Mouse (Mus musculus) CH12.LX (cell line): Measurements from ENCODE around the gene Scgb1b30. TPM values are rescaled to one million over a fixed set of nuclear protein-coding genes. Genes with fewer than 3 reads are reported as not detected.

ENCODE experiments used
- DNase-seq: peaks from one replicate; pipeline ENCODE4 v3.0.0-alpha.2; 2013; ENCODE audit errors: extremely low read depth
- H3K27ac ChIP-seq: 2 replicates; pipeline ENCODE4 v1.5.1; 2012; ENCODE audit warnings: low read depth, mild to moderate bottlenecking, control low read depth, moderate library complexity; ENCODE audit not compliant: insufficient read depth
- H3K27me3 ChIP-seq: replicated peaks from 2 replicates; pipeline ENCODE3; 2012; ENCODE audit warnings: inconsistent platforms
- H3K36me3 ChIP-seq, 2 experiments: replicated peaks in 1 of 2; 2 replicates each; pipeline versions ENCODE3 to v1.6.1; 2012; ENCODE audit warnings: inconsistent platforms in 1 of 2, low read length in 1 of 2, mild to moderate bottlenecking in 1 of 2, mixed read lengths in 1 of 2, moderate library complexity in 1 of 2; ENCODE audit not compliant: control insufficient read depth in 1 of 2, insufficient read depth in 1 of 2
- H3K4me1 ChIP-seq, 2 experiments: 2 replicates each; pipeline ENCODE4 v1.6.1; 2012; ENCODE audit warnings: inconsistent platforms in 1 of 2, moderate library complexity in 1 of 2; ENCODE audit not compliant: insufficient read depth in 2 of 2, control insufficient read depth in 1 of 2
- H3K4me2 ChIP-seq: 2 replicates; pipeline ENCODE4 v1.6.1; 2012; ENCODE audit warnings: low read depth, mild to moderate bottlenecking, control low read depth; ENCODE audit not compliant: poor library complexity, insufficient read depth, severe bottlenecking
- H3K4me3 ChIP-seq, 3 experiments: fragments of 150-350 bp in 1 of 3; sonication (generic) in 1 of 3; replicated peaks in 1 of 3; 2 replicates each; pipeline versions ENCODE3 to v1.5.1; 2011 to 2012; ENCODE audit warnings: low read depth in 2 of 3, low read length in 2 of 3, mild to moderate bottlenecking in 2 of 3, moderate library complexity in 2 of 3, control low read depth in 1 of 3, improper control_type of control experiment in 1 of 3, inconsistent platforms in 1 of 3, mixed read lengths in 1 of 3; ENCODE audit not compliant: poor library complexity in 1 of 3
- H3K79me2 ChIP-seq: replicated peaks from 2 replicates; pipeline ENCODE4 v1.6.1; 2012; ENCODE audit warnings: mild to moderate bottlenecking, moderate library complexity; ENCODE audit not compliant: control insufficient read depth, poor library complexity, insufficient read depth, severe bottlenecking; ENCODE audit errors: extremely low read depth
- H3K9ac ChIP-seq: 2 replicates; pipeline ENCODE4 v1.6.1; 2012; ENCODE audit warnings: low read depth, mild to moderate bottlenecking, control low read depth, moderate library complexity; ENCODE audit not compliant: insufficient read depth
- H3K9me3 ChIP-seq: replicated peaks from 2 replicates; pipeline ENCODE3; 2012; ENCODE audit warnings: low read length, inconsistent platforms, mixed read lengths
- BHLHE40 ChIP-seq: IDR thresholded peaks from 2 replicates; pipeline ENCODE4 v1.6.1; 2011; ENCODE audit warnings: mild to moderate bottlenecking, low read depth, low read length, improper control_type of control experiment
- CHD1 ChIP-seq: IDR thresholded peaks from 2 replicates; pipeline ENCODE4 v1.6.1; 2012; ENCODE audit warnings: low read depth, low read length, improper control_type of control experiment, inconsistent platforms
- CHD2 ChIP-seq: IDR thresholded peaks from 2 replicates; pipeline ENCODE4 v1.6.1; 2011; ENCODE audit warnings: low read length, improper control_type of control experiment
- ELF1 ChIP-seq: IDR thresholded peaks from 2 replicates; pipeline ENCODE4 v1.6.1; 2014; ENCODE audit warnings: low read depth, mild to moderate bottlenecking, inconsistent platforms, low read length, improper control_type of control experiment
- GABPA ChIP-seq: IDR thresholded peaks from 2 replicates; pipeline ENCODE4 v1.6.1; 2012; ENCODE audit warnings: low read depth, low read length, improper control_type of control experiment, inconsistent platforms; ENCODE audit not compliant: insufficient replicate concordance
- MAFK ChIP-seq: IDR thresholded peaks from 2 replicates; pipeline ENCODE4 v1.6.1; 2011; ENCODE audit warnings: low read length, improper control_type of control experiment; ENCODE audit not compliant: insufficient replicate concordance
- MEF2A ChIP-seq: IDR thresholded peaks from 2 replicates; pipeline ENCODE4 v1.6.1; 2014; ENCODE audit warnings: low read depth, mild to moderate bottlenecking, inconsistent platforms, low read length, improper control_type of control experiment, borderline replicate concordance
- MXI1 ChIP-seq: IDR thresholded peaks from 2 replicates; pipeline ENCODE4 v1.6.1; 2011; ENCODE audit warnings: mild to moderate bottlenecking, low read depth, low read length, improper control_type of control experiment
- POLR2AphosphoS2 ChIP-seq: IDR thresholded peaks from 2 replicates; pipeline ENCODE4 v1.6.1; 2011; ENCODE audit warnings: low read depth, low read length, improper control_type of control experiment
- RAD21 ChIP-seq: IDR thresholded peaks from 2 replicates; pipeline ENCODE4 v1.6.1; 2011; ENCODE audit warnings: low read depth, mild to moderate bottlenecking, low read length, improper control_type of control experiment, moderate library complexity
- TBP ChIP-seq: conservative IDR thresholded peaks from 2 replicates; pipeline ENCODE4 v1.6.1; 2011; ENCODE audit warnings: low read depth, low read length, improper control_type of control experiment
- UBTF ChIP-seq: IDR thresholded peaks from 2 replicates; pipeline ENCODE4 v1.6.1; 2012; ENCODE audit warnings: low read depth, mild to moderate bottlenecking, inconsistent platforms, low read length, improper control_type of control experiment, moderate library complexity
- USF2 ChIP-seq: conservative IDR thresholded peaks from 2 replicates; pipeline ENCODE4 v1.6.1; 2011; ENCODE audit warnings: low read depth, low read length, improper control_type of control experiment
- dilution Hi-C: fragments of 300-500 bp; cut with MboI; formaldehyde crosslinking; loops from 2 replicates; pipeline ENCODE4 v1.14.3; 2020; ENCODE audit warnings: low sequenced_read_pairs; ENCODE audit not compliant: extremely low pct_unique_long_range_greater_than_20kb, extremely low pct_ligation_motif_present
- in situ Hi-C: fragments of 300-500 bp; cut with MboI; formaldehyde crosslinking; loops from 3 replicates; pipeline ENCODE4 v1.14.3; 2019; ENCODE audit warnings: low sequenced_read_pairs, low pct_ligation_motif_present, low pct_unique_long_range_greater_than_20kb, mixed read lengths
- polyA plus RNA-seq: library from polyadenylated mRNA; unstranded; fragments of >175 nt; gene quantifications from 2 replicates; pipeline ENCODE4 v1.2.1, GENCODE M21; 2012; ENCODE audit warnings: low read depth; ENCODE audit not compliant: insufficient read length
- total RNA-seq, 2 experiments: library from RNA; depleted of rRNA; stranded (reverse); fragments of 300-350 nt in 1 of 2; fragments of >200 nt in 1 of 2; gene quantifications; 2 replicates each; pipeline ENCODE4 v1.2.3; 2012 to 2014

The Scgb1b30 gene
- total and polyA plus RNA-seq, 3 experiments = not detected

- no peak within 1 kb of the TSS for H3K4me2 ChIP-seq
- H3K27me3 ChIP-seq = peaks cover 2% of the 10 kb centered on the region
- no peak within 1 kb of the TSS for H3K27ac ChIP-seq
- in situ Hi-C loops (loop anchor here (25.0 kb wide), 1 partner anchor 246 kb away; no protein-coding TSS in a partner anchor), dilution Hi-C loops (no loop called here)
- no peaks in the 10 kb centered on the region for H3K79me2 ChIP-seq
- H3K9ac ChIP-seq = no peak within 1 kb of the TSS
- H3K9me3 ChIP-seq = no peaks in the 10 kb centered on the region
- no peaks in the 10 kb centered on the region for H3K4me1 ChIP-seq
- H3K4me3 ChIP-seq = no peak within 1 kb of the TSS
- no peak for DNase-seq
- no peak for TF ChIP-seq BHLHE40
- no peak for TF ChIP-seq MEF2A
- no peak for TF ChIP-seq POLR2AphosphoS2
- no peak for TF ChIP-seq RAD21
- H3K36me3 ChIP-seq = no peaks in the 10 kb centered on the region
Measured at GRCm38 (mm10) chr7:34133117-34133762, 38.0 kb downstream of the Scgb1b30 start, which contains the start of gene Wtip. Wtip (minus strand) TSS chr7:34133268.

- DNase-seq = no peak
- Histone ChIP-seq H3K4me2 (no peak overlapping the region), H3K36me3 (no peaks in the 10 kb centered on the region), H3K4me3 (no peak overlapping the region), H3K4me1 (no peaks in the 10 kb centered on the region), H3K27me3 (peaks cover 2% of the 10 kb centered on the region), H3K27ac (no peak overlapping the region), H3K9me3 (no peaks in the 10 kb centered on the region), H3K9ac (no peak overlapping the region), H3K79me2 (no peaks in the 10 kb centered on the region)
- in situ Hi-C loops = loop anchor here (25.0 kb wide), 1 partner anchor 247 kb away; no protein-coding TSS in a partner anchor
- dilution Hi-C loops = no loop called here
- TF ChIP-seq TBP (no peak), CHD1 (no peak), POLR2AphosphoS2 (no peak), UBTF (no peak), GABPA (no peak), ELF1 (no peak), MXI1 (no peak), CHD2 (no peak), RAD21 (no peak), MAFK (no peak), USF2 (no peak)
Measured at GRCm38 (mm10) chr7:34134336-34134735, 39.1 kb downstream of the Scgb1b30 start.
